Mouse (Mus musculus) hindlimb bud, embryonic 11.5 days (tissue): Measurements from ENCODE around the gene C130050O18Rik.

Experiments
- DNase-seq: peaks from one replicate; pipeline ENCODE4 v3.0.0-alpha.2; 2012; ENCODE audit warnings: low read depth, low spot score; ENCODE audit errors: extremely low spot score

C130050O18Rik gene

DNA sequence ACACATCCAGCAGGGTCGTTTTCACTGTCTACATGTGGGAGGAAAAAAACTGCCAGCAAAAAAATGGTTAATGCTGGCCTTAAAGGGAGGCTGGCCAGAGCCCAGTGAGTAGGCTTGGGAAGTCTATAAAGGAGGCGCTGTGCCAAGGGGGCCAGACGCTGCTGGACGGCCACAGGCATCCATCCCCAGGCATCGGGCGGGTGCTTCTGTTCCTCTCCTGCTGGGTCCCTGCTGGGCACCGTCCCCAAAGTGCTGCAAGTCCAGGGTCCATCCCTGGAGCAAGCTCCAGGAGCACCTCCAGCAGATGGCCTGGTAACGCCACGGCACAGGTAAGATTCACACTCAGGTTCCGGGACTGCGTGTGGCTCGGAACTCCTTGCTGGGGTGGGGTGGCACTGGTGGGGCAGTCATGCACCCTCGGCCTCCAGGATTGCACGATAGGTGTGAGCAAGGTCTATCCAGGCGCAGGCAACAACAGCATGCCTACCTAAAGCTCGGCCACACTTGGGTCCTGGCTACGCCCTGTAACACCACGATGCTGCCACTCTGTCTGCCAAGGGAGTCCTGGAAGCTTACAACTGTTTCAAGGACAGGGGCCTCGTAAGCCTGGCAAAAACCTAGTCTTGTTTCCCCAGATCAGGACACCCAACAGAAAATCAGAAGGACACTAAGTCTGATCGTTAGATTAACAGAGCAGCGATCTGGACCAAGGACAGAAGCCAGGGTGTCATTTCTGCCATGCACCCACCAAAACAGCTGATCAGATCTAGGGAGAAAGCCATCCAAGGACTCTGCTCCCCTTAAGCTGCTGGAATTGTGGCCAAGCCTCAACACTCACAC, 18.2 kb downstream of the C130050O18Rik start, which contains the start of gene Gper1:
TSS of gene Gper1 (plus strand) at position 126 of the 840 bp plus-strand sequence.
- no peak for DNase-seq

DNA sequence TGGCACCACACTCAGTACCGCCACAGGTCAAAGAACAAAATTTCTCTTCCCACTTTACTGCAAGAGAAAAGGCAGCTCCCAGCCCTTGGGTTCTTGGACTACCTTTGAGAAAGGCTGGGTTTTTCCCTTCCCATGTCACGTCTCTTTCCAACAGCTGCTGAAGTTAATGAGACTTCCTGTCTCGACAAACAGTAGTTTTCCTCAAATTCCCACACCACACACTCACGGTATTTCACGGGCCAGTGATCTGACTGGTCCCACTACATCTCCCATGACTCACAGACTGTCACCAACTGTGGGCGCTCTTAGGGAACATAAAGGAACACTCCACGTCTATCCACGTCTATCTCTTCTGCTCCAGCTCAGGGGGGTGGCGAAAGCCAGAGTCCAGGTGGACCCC, 20.1 kb downstream of the C130050O18Rik start:
- no peak for DNase-seq

DNA sequence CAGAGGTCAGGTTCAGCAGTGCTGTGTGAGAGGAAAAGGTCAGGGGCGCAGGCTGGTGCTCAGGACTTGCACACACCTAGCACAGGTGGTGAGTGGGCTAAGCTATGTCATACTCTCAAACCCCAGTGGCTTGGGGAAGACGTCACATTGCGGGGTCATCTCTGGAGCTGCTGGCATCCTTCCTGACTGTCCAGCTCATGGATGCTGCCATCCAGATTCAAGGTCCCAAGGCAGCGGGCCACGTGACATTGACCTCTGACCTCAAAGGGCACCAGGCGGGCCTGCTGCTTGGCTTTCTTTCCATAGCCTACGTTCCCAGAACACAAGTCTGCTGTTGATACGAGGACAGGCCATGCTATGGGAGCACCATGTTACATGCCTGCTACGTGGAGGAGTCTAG, 21.9 kb downstream of the C130050O18Rik start:
- DNase-seq: no peak

DNA sequence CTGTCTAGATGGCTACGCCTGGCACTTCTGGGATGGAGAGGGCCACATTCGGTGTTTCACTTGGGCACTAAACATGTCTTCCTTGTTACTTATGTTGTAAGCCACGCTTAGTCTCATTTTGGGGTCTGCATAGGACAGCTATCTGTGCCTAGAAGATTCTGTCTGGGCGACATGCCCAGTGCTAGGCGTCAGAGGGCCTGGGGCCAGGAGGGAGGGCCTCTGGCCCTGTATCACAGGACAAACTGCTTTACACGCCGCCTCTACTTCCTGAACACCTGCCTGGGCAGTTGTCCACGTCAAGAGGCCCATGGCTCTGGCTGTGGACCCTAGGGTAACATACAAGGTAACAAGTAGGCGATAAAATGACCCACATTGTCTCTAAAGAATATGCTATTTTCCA, 22.9 kb downstream of the C130050O18Rik start:
- DNase-seq: no peak

DNA sequence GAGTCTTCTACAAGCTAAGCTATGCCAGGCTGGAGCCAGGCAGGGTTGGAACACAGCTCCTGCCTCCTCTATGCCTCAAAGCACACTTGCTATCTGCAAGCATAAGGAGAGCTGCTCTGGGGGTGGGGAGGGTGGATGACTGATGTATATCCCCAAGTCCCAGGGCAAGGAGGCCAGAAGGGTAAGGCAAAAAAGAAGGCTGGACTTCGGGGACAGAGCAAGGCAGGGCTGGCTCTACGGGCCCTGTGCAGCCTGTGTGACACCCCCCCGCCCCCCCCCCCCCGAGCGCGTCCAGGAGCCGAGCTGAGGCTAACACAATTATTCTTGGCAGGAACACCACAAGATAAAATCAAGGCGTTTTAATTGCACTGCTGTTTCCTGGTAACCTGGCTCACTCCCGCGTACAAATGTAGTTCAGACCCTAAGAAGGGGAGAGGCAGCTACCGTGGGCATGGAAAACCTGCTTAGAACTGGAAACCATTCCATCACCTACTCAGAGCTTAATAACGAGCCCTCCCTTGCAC, 24.8 kb downstream of the C130050O18Rik start:
- no peak for DNase-seq

DNA sequence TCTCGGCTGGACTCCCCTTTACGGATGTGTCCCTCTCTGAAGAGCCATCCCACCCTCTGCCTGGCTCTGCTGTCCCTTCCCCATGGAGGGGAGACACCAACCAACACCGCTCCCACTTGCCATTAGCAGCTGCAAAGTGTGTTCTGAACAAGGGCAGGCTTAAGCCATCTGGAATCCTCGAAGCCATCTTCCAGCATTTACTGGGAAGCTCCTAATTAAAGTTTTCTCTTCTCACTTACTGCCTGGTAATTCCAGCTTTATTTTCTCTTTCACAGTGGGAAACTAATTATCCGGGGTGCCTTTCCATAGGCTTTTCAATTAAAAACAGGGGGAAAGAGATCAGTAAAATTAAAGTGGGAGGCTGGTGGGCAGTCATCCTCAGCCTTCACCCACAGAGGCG, 27.3 kb downstream of the C130050O18Rik start:
- DNase-seq: no peak

DNA sequence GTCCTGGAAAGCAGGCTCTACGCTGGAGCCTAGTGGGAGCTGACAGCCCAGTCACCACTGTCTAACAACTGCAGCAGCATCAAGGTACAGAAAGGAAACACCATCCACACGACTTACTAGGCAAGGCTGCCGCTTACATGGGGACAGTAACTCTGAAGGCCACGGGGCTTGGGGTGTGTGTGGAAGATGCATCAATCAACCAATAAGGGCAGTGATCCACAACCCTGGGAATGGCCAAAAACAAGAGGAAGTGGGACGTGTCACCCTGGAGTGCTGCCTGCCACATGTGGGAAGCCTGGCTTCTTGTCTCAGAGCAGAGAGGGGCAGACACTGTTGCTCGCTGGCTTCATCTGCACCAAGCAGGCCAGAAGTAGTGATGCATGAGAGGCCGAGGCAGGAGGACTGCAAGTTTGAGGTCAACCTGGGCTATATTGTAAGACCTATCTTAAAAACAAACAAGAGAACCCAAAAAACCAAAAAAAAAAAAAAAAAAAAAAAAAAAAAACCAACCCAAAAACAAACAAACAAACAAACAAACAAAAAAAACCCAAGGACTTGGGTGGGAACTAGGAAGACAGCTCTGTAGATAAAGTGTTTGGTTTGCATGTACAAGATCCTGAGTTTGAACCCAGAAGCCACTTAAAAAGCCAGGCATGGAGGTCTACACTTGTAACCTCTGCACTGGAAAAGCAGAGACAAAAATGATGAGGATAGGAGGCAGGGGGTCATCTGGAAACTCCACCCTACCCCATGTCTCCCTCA, 27.8 kb downstream of the C130050O18Rik start:
- no peak for DNase-seq

DNA sequence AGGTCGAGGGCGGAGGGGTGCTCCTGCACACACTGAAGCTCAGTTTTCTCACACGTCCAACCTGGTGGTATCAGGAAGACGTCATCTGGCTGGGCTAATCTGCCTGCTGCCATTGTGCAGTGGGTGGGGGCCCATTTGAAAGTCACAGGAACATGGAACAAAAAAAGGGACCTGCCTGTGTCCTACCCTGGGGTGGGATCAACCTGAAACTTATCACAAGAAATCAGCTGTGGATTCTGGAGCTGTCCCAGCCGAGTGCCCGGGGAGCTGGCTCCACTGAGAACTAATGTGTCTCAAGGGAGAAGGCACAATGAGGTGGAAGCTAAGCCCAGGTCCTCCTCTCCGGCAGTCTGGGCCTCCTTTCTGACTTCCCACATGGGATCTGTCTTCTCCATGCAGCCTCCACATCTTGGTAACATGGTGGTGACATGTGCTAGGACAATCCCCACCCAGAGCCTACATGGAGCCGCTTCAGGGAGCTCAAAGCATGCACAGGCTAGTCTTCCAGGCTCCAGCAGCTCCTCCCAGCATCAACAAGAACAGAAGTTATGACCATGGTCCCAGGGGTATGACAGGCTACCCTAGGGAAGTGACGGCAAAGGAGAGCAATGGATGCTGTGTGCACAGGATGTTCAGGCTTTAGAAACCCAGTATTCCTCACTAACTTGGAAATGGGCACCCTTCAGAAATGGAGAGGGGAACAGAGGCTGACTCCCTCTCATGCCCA, 28.9 kb downstream of the C130050O18Rik start:
- DNase-seq: no peak

DNA sequence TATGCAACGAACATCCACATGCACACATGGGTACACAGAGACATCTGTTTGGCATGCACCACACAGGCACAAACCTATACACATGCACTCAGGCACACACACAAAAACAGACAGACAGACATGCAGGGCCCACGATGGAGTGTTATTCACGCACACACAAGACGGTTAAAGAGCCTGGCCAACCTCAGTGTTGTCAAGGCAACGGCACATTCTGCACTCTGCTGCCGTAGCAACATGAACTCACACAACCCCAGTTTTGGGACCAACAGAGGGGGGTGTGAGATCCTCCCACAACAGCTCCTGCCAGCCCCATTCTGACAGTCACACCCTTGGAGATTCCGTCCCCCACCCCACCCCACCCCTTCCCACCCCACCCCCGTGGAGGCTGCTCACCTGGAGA, 29.9 kb downstream of the C130050O18Rik start:
- no peak for DNase-seq

DNA sequence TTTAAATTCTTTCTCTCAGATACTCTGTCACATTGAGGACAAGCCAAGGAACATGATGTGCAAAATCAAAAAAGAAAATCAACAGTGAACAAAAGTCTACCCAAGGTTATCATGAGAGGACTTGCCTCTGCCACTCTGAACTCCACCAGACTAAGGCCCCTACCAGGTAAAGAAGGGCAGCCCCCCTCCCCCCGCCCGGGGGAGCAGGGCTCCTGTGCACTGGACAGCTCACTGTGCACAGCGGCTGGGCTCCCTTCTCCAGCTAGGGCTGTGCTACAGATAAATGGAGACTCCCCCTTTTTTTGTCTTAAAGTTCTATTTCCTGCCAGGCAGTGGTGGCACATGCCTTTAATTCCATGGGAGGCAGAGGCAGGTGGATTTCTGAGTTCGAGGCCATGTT, 32.7 kb downstream of the C130050O18Rik start:
- no peak for DNase-seq

DNA sequence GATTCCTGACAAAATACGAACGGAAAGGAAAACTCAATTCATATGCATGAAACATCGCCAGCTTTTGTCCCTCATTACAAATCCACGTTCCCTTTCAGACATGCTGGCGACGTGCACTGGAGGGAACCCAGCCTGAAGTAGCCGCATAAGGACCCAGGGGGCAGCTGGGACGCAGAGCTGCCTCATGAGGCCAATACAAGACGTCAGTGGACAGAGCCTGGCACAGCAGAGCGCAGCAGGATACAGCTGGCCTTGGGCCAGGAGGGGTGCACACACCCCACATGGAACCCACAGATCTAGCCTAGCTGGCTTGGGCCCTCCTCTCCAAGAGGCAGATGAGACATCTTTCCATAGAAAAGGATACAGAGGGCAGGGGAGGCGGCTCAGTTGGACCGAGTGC, 33.4 kb downstream of the C130050O18Rik start:
- DNase-seq: no peak

DNA sequence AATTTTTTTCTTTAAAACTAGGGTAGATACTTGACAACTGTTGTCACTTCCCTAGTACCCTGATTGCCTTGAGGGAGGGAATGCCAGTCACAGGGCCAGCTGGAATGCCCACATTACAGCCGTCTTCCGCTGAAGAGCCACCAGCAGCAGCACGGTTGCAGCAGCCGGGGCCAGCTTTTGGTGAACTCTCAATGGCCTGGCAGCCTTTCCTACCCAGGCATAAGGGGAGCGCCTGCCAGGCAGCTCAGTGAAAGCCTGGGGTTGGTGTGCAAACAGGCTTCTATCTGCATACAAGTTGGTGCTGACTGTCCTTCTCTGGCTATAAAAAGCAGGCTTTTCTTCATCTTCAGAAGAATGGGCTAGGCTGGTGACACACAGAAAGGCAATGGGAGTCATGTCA, 35.4 kb downstream of the C130050O18Rik start:
- DNase-seq: no peak

DNA sequence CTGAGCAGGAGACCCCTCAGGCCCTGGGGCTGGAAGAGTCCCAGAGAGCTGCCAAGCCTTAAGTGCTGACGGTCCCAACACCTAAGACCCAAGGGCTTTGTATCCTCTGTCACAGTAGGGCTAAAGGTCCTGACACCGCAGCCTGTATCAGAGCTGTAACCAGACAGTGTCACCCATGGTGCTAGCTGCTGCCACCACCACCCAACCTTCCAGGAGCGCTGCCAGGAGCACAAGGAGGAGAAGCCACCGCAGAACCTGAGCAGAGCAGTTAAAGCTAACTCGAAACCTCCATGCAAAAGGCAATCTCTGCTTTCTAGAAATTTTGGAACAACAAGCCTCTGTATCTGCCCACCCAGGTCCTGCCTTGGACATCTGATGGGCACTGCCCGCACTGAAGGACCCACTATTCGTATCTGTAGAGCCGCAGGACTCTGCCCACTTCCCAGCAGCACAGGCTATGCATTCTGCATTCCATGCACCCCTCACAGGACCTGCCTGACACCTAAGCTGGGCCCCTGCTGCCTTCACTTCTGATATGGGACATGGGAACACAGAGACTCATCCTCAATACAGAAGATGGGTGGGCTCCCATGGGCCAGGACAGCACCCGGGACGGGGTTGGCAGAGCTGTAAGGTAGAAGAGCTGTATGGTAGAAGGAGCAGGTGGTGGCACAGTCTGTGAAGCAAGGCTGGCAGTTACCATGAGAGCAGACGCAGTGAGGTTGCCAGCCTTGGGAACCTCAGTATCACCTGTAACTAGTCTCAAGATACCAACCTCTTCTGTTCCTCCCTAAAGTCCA, 36.0 kb downstream of the C130050O18Rik start:
- no peak for DNase-seq

DNA sequence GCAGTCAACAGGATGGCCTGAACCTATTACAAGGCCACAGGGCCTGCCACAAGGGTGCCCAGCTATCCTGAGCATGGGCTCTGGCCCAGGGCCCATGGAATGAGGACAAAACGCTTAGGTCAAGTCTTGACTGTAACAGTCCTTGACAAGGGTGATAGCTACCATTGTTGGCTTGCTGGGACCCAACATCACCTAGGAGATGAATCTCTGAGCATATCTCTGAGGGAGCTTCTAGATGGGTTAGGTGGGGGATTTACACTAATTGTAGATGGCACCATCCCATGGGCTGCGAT, 36.6 kb downstream of the C130050O18Rik start:
- no peak for DNase-seq

DNA sequence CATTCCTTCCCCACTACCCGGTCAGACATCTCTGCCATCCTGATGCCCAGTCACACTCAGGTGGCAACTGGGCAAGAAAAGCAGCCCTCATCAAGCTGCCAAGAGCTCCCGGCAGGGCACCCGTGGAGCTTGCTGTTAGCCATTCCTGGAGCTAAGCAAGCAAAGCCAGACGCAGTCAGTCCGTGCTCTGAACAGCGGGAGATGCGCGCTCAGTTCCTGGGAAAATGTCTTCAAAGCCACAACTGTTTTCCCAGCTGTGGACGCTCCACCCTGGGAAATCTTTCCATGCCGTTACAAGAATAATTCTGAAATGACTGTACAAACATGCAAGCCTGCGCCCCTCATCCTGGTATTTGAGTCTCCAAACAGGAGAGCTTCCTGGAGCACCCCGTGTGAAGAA, 37.3 kb downstream of the C130050O18Rik start:
- no peak for DNase-seq

DNA sequence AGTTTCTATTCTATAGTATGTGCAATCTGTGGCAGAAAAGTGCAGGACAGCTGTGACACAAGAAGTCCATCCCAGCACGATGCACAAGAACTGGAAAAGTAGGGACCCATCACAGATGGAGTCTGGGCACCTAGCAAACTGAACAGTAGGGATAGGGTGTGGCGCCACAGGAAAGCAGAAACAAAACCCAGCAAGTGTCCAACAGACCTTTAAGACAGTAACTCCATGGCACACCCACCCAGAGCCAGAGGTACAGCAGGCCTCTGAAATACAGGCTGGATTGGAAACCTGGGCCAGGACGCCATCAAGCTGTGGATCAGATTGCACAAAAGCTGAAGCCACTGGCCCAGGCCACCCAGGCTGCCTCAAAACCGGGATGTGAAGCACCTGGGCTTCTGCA, 37.9 kb downstream of the C130050O18Rik start:
- DNase-seq: no peak

DNA sequence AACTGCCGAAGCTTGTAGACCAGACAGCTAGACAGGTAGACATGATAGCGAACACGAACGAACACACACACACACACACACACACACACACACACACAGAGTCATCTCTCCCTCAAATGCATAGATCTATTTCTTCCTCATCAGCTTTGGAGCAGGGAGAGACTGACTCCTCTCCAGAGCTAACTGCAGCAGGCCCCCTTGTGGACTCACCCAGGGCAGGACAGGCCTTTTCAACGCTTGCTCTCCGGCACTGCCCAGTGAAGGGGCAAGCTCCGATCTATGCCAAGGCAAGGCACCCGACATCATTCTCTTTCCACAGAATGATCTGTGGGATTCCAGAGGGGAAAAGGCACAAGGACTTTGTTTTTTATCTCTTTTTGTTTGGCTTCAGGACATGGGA, 40.2 kb downstream of the C130050O18Rik start:
- no peak for DNase-seq

DNA sequence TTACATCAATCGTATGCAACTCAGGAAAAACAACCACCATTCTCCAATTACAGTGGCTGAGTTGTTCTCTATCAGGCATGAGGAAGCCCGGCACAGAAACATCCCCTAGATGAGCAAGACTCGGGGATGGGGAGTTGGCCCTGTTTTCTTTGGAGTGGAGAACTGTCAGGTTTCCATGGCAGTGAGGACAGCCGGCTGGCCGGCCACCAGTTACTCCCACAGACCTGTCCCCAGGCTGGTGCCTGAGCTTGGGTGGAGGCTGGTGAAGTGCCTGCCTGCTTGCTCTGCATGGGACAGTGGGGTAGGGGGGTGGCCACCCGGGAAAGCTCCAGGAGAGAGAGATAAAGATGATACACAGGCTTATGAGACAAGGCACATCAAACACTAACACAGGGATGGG, 42.9 kb downstream of the C130050O18Rik start:
- no peak for DNase-seq

DNA sequence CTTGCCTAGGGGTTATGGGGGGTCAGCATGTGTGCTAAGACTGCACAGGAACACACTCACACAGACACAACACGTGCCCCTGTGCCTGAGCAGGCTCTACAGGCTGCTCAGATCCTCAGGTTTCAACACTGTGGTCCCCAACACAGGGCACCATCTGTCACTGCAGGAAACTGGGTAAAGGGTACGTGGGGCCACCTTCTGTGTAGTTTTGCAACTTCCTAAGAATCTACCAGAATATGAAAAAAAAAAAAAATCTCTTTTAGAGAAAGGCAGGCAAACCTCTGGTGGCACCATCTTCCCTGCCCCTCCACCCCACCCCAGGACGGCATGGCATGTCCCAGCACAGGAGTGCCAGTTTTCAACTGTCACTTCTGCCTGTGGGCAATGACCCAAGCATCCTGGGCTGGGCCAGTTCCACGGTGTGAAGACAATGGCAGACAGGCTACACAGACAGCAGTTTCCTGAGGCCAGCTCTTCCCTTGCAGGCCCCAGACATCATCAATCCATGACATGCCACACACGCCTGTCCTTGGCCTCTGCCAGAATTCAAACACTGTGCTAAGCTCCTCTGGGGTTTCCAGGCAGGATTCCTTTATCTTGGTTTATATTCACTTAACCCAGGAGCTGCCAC, 44.2 kb downstream of the C130050O18Rik start:
- no peak for DNase-seq

DNA sequence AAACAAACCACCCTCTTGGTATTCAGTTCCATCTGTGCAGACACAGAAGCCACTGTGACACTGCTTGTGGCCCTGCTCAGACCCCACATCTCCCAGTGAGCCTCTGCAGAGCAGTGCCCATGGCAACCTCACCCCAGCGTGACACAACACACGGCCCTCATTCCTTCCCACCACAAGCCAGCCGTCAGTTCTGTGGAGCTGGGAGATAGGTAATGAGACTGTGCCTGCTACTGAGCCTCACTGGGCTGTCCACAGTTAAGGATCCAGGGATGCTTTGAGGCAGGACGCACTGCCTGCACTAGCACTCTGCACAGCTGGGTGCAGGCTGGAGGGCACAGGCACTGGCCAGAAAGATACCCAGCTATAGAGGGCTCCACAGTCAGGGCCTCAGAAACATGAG, 44.8 kb downstream of the C130050O18Rik start:
- no peak for DNase-seq
